Mouse (Mus musculus) kidney, adult 2 months (tissue): Measurements from ENCODE around the gene Abcb8. TPM values are rescaled to one million over a fixed set of nuclear protein-coding genes. Genes with fewer than 3 reads are reported as not detected.
A peak's percentile ranks its signal among the peaks of the same experiment; 100 is the strongest.

Experiments used
- DNase-seq: peaks from one replicate; pipeline ENCODE4 v3.0.0; 2021
- H3K27ac ChIP-seq: fragments of 200-500 bp; 2 replicates; pipeline ENCODE4 v1.5.1; 2012; ENCODE audit warnings: low read depth, low read length, control low read depth, inconsistent platforms; ENCODE audit not compliant: insufficient read depth
- H3K27me3 ChIP-seq: fragments of 200-500 bp; replicated peaks from 2 replicates; pipeline ENCODE4 v1.6.1; 2012; ENCODE audit warnings: mild to moderate bottlenecking, moderate library complexity, low read length, inconsistent platforms; ENCODE audit not compliant: control insufficient read depth, insufficient read depth
- H3K36me3 ChIP-seq: fragments of 200-500 bp; 2 replicates; pipeline ENCODE4 v1.6.1; 2012; ENCODE audit warnings: mild to moderate bottlenecking, moderate library complexity, low read length, inconsistent platforms; ENCODE audit not compliant: control insufficient read depth, insufficient read depth
- H3K4me1 ChIP-seq: fragments of 200-500 bp; 2 replicates; pipeline ENCODE4 v1.6.1; 2011; ENCODE audit warnings: low read length; ENCODE audit not compliant: control insufficient read depth, insufficient read depth
- H3K4me3 ChIP-seq: fragments of 200-500 bp; 2 replicates; pipeline ENCODE4 v1.5.1; 2011; ENCODE audit warnings: mild to moderate bottlenecking, low read depth, low read length, control low read depth; ENCODE audit not compliant: insufficient read depth
- CTCF ChIP-seq: fragments of 200-500 bp; conservative IDR thresholded peaks from 2 replicates; pipeline ENCODE4 v1.5.1; 2011; ENCODE audit warnings: low read depth, mild to moderate bottlenecking, control low read depth, low read length, moderate library complexity, mixed read lengths; ENCODE audit not compliant: insufficient read depth, insufficient read length
- POLR2A ChIP-seq: fragments of 200-500 bp; IDR thresholded peaks from one replicate; pipeline ENCODE4 v1.6.1; 2011; ENCODE audit warnings: low read depth, low read length, control low read depth
- WGBS: fragments of 180-500 bp; shearing (Covaris S2); methylation state at CpG from one replicate; pipeline ENCODE4 v1.1.7; 2018; 5-methylcytosine and 5-hydroxymethylcytosine counted together
- polyA plus RNA-seq: library from polyadenylated mRNA; depleted of rRNA; stranded (reverse); fragments of >200 nt; gene quantifications from 2 replicates; pipeline ENCODE4 v1.2.3, GENCODE M21; 2012

Gene Abcb8
- polyA plus RNA-seq, 1 experiment: 112 TPM

DNA sequence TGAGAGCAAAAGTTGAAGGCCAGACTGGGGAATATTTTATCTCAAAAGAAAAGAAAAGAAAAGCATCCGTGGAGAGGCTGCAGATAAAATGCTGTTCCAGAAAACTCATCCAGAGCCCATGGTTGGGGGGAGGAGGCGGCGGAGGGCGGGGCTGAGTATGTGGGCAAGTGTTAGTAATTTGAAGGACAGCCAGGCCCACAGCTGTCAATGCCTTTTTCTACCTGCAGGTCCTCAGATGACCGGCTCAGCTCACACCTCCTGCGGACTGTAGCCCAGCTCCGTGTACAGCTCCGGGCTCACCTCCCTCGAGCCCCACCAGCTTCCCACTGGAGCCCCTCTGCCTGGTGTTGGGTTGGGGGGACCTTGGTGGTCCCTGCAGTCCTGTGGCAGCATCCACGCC is 6.2 kb downstream of the Abcb8 start:
- no peaks in the 10 kb centered on the region for H3K27me3 ChIP-seq
- H3K36me3 ChIP-seq: no peaks in the 10 kb centered on the region
- no peak overlapping the region for H3K27ac ChIP-seq
- WGBS: 89% methylated on average over 10 of the region's 10 CpGs
- no peak overlapping the region for H3K4me3 ChIP-seq
- DNase-seq: no peak
- no peak for TF ChIP-seq CTCF
- no peak for TF ChIP-seq POLR2A
- peaks cover 2% of the 10 kb centered on the region; the same call in 1 of the 2 replicates for H3K4me1 ChIP-seq

DNA sequence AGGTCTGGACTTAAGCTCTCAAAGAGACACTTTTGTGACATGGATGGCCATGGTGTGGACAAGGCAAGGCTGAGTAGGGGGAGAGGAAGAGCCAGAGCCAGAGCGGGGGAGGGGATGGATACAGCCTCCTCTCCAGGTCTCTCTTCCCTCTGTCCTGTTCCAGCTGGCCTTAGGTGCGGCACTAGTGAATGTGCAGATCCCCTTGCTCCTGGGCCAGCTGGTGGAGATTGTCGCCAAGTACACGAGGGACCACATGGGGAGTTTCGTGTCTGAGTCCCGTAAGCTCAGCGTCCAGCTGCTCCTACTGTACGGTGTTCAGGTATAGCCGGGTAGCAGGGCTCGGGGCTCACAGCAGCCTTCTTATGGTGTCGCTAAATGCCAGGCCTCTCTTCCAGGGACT is 6.9 kb downstream of the Abcb8 start:
- no peaks in the 10 kb centered on the region for H3K36me3 ChIP-seq
- peaks cover 2% of the 10 kb centered on the region; the same call in 1 of the 2 replicates for H3K4me1 ChIP-seq
- DNase-seq: no peak
- H3K27me3 ChIP-seq: no peaks in the 10 kb centered on the region
- WGBS: 89% methylated on average over 11 of the region's 11 CpGs
- H3K4me3 ChIP-seq: no peak overlapping the region
- no peak overlapping the region for H3K27ac ChIP-seq
- no peak for TF ChIP-seq CTCF
- no peak for TF ChIP-seq POLR2A

DNA sequence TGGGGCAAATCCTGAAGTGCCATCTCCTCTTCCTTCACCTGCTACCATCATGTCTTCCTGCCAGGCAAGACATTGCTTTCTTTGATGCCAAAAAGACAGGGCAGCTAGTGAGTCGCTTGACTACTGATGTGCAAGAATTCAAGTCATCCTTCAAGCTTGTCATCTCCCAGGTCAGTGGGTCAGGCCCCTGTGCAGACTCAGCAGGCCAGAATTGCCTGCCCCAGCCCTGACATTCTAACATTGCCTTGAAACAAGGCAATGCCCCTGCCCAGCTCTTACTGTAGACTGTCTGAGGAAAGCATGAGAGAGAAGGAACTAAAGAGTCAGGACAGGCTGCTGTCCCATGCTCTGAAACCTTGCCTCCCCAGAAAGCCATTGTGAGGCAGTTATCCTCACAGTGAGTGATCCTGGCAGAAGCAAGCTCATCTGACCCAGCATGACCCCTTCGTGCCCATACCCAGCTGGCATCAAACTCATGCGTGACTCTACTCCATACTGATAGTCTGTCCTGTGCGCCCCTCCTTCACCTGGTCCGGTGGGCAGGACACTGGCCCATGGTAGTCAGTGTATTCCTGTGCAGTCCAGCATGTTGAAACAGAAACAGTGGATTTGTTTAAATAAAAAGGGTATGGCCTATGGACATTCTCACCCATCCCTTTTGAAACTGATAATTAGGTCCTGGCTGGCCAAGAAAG is 7.6 kb downstream of the Abcb8 start:
- H3K27me3 ChIP-seq: no peaks in the 10 kb centered on the region
- DNase-seq: no peak
- H3K4me1 ChIP-seq: peaks cover 2% of the 10 kb centered on the region; the same call in 1 of the 2 replicates
- no peak overlapping the region for H3K27ac ChIP-seq
- H3K4me3 ChIP-seq: no peak overlapping the region
- TF ChIP-seq POLR2A: no peak
- no peak for TF ChIP-seq CTCF
- no peaks in the 10 kb centered on the region for H3K36me3 ChIP-seq
- 86% methylated on average over 5 of the region's 5 CpGs for WGBS

DNA sequence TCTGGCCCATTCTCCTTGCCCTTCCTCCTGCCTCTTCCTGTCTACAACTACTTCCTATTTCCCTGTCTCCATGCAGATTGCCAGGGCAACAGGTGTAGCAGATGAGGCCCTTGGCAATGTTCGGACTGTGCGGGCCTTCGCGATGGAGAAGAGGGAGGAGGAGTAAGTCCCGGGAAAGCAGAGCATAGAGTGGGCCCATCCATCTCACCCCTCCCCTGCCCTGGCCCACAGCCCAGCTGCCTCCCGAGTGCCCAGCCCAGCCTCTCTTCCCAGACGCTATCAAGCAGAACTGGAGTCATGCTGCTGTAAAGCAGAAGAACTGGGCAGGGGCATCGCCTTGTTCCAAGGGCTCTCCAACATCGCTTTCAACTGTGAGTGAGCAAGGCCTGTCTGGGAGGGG is 8.5 kb downstream of the Abcb8 start:
- Histone ChIP-seq H3K36me3 (no peaks in the 10 kb centered on the region), H3K4me1 (no peaks in the 10 kb centered on the region), H3K27ac (no peak overlapping the region), H3K27me3 (no peaks in the 10 kb centered on the region), H3K4me3 (no peak overlapping the region)
- no peak for DNase-seq
- TF ChIP-seq POLR2A (no peak), CTCF (no peak)
- 74% methylated on average over 9 of the region's 9 CpGs for WGBS

DNA sequence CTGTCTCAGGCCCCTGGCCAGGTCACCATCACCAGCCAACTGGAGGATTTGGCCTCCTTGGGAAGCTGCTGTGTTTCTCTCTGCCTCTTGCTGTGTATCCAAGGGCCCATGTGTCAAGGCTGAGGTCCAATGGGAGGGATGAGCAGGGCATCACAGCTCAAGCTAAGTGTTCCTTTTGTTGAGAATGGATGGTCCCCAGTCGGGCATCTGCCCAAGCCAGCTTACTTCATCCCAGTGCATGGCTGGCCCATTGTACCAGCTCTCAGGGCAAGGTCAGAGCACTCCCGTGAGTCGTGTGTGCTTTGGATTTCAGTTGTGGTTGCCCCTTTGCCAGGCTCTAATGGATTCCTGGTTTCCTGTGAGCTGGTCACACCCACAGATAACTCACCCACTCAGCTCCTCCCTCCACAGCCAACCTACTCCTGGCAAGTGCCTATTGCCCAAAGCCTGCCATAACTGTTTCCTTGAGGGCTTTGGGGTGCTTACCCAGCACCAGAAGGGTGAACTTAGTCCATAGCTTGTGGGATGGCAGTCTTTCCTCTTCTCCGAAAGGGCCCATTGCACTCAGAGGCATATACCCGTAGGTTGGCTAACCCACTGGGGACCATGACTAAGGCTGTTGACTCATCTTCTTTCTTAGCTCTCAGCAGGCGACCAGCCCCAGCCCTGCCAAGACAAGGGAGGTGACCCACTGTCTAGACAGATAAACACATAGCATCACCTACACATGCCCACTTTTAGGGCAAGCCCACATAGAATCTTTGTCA is 11.3 kb downstream of the Abcb8 start:
- Histone ChIP-seq H3K36me3 (no peaks in the 10 kb centered on the region), H3K27ac (no peak overlapping the region), H3K4me1 (no peaks in the 10 kb centered on the region), H3K4me3 (no peak overlapping the region), H3K27me3 (no peaks in the 10 kb centered on the region)
- TF ChIP-seq CTCF (no peak), POLR2A (no peak)
- WGBS: 86% methylated on average over 6 of the region's 6 CpGs
- DNase-seq: no peak

DNA sequence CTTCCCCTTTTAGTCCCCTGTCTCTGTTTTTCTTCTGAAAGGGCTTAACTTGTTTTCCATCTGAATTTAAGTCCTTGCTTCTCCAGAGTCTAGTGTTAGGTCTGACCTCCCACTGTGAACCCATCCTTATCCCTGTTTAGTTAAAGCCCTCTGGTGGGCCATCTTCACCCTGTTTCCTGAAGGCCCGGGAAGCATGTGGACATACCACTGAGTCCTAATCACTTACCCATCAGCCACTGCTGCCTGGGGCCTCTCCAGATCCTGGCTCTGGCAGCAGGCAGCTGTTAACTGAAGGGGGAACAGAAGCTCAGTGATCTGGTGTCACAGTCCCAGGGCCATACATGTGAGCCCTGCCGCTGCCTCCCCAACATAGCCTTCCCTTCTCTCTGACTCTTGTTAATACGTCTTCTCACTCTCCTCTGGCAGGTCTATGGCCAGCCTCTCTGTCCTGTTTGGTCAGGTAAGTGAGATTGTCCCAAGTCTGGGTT is 12.0 kb downstream of the Abcb8 start:
- Histone ChIP-seq H3K27me3 (no peaks in the 10 kb centered on the region), H3K27ac (no peak overlapping the region), H3K36me3 (no peaks in the 10 kb centered on the region), H3K4me3 (no peak overlapping the region), H3K4me1 (no peaks in the 10 kb centered on the region)
- no peak for DNase-seq
- TF ChIP-seq CTCF (no peak), POLR2A (no peak)
- 75% methylated on average over 3 of the region's 3 CpGs for WGBS

DNA sequence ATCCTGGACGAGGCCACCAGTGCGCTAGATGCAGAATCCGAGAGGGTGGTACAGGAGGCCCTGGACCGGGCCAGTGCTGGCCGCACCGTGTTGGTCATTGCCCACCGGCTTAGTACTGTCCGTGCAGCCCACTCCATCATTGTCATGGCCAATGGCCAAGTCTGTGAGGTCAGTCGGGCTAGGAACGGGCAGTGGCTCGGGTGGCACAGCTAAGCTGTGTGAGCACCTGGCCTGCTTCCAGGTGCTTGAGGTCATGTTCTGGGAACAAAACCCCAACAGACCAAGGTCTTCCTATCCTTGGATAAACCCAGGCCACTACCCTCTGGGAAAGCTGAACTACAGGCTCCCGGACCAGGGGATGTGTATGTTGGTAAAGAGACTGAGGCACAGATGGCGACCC is 15.2 kb downstream of the Abcb8 start:
- Histone ChIP-seq H3K36me3 (no peaks in the 10 kb centered on the region), H3K27me3 (no peaks in the 10 kb centered on the region), H3K27ac (no peak overlapping the region), H3K4me1 (no peaks in the 10 kb centered on the region), H3K4me3 (no peak overlapping the region)
- 66% methylated on average over 13 of the region's 13 CpGs for WGBS
- no peak for TF ChIP-seq CTCF
- no peak for TF ChIP-seq POLR2A
- DNase-seq: peak; percentile 34
